Mouse (Mus musculus): ENCODE measurements at regions not wholly inside any gene's neighbourhood (a gene's known extent, or its start where the extent isn't known, plus 50 kb on each side); places are given as distances from the start of the nearest gene placed in this dataset.
A peak's percentile ranks its signal among the peaks of the same experiment; 100 is the strongest.
"Not testable (repeated sequence)": the region's sequence is repeated elsewhere in the genome, so short reads cannot be mapped to it uniquely, and the experiment has no call there.

DNA sequence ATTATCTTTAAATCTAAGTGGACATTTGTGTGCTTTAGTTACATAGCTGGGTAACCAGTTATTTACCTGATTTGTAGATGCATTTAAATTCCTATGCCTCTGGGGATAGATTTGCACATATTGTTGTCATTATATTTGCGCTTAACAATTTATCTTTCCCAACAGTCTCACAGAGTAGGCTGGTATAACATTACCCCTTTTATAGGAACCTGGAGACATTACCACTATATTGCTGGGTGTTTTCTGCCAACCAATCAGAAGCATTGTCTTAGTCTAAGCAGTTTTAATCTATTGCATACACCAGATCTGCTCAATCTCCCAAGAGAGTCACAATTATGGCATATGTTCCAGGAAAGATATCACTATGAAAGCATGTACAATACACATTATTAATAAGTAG lies 149.8 kb downstream of the Rbm43 start:
- H3K4me3 ChIP-seq (ENCODE audit: low read depth, low read length) = no peak overlapping the region
- no peak for DNase-seq

DNA sequence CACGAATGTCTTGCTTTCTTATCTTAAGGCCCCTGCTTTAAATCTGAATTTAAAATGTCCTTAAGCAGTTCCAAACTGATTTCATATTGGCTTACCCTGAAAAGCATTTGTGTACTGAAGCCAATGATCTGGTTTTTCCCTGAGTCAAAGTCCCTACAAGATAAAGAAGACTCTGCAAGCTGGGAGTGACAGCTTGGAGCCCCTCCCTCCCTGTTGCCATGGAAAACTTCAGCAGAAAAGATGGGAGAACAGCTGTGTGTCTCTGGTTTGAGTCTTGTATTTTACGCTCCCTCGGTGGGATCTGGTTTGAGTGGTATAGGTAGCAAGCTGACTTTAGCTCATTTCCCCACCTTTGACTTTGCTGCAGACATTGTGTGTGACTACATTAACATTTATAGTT lies 146.1 kb downstream of the Rbm43 start:
- TF ChIP-seq CTCF (IDR thresholded peaks at IDR 0.05; ENCODE audit: low read depth) (no peak), EP300 (IDR thresholded peaks at IDR 0.05; ENCODE audit: low read depth) (no peak)
- H3K9ac ChIP-seq (replicated peaks) = no peak overlapping the region
- no peaks in the 10 kb centered on the region for H3K4me1 ChIP-seq (ENCODE audit: insufficient read depth)
- no peak for DNase-seq
- H3K27me3 ChIP-seq (ENCODE audit: insufficient read depth, low read length) = no peaks in the 10 kb centered on the region
- H3K4me2 ChIP-seq (ENCODE audit: low read depth, low read length) = no peak overlapping the region
- no peaks in the 10 kb centered on the region for H3K9me3 ChIP-seq (ENCODE audit: low read length)
- WGBS (ENCODE audit: insufficient replicate concordance) = 77% methylated on average over 3 of the region's 3 CpGs
- ATAC-seq = no peak
- H3K4me3 ChIP-seq (ENCODE audit: low read depth, low read length) = no peak overlapping the region
- no peak overlapping the region for H3K27ac ChIP-seq (ENCODE audit: low read depth)
- no peaks in the 10 kb centered on the region for H3K36me3 ChIP-seq (replicated peaks; ENCODE audit: insufficient read depth, low read length)

More for the DNA sequence above, 149.8 kb downstream of the Rbm43 start:
- 89% methylated on average over 1 of the region's 1 CpGs for WGBS (ENCODE audit: insufficient replicate concordance)
- Histone ChIP-seq H3K9me3 (ENCODE audit: low read length) (no peaks in the 10 kb centered on the region), H3K4me1 (ENCODE audit: insufficient read depth) (no peaks in the 10 kb centered on the region), H3K36me3 (replicated peaks; ENCODE audit: insufficient read depth, low read length) (no peaks in the 10 kb centered on the region), H3K4me2 (ENCODE audit: low read depth, low read length) (no peak overlapping the region), H3K27ac (ENCODE audit: low read depth) (no peak overlapping the region), H3K9ac (replicated peaks) (no peak overlapping the region), H3K27me3 (ENCODE audit: insufficient read depth, low read length) (no peaks in the 10 kb centered on the region)
- TF ChIP-seq EP300 (IDR thresholded peaks at IDR 0.05; ENCODE audit: low read depth) (no peak), CTCF (IDR thresholded peaks at IDR 0.05; ENCODE audit: low read depth) (no peak)
- ATAC-seq = no peak

DNA sequence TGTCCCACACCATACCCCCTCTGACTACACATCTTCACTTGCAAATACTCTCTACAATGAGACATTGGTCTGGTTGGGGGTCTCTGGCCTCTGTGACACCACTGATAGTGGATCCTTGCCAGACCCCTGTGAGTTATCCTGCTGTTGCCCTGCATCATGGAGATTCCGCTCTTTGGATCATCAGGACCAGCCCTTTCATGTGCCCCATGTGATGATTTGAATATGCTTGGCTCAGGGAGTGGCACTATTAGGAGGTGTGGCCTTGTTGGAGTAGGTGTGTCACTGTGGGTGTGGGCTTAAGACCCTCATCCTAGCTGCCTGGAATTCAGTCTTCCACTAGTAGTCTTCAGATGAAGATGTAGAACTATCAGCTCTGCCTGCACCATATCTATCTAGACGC lies 141.7 kb downstream of the Rbm43 start:
- H3K27ac ChIP-seq (ENCODE audit: low read depth); H3K4me2 ChIP-seq (ENCODE audit: low read depth, low read length); DNase-seq; ATAC-seq; H3K9me3 ChIP-seq (ENCODE audit: low read length); H3K9ac ChIP-seq (replicated peaks); H3K27me3 ChIP-seq (ENCODE audit: insufficient read depth, low read length); H3K4me1 ChIP-seq (ENCODE audit: insufficient read depth); H3K36me3 ChIP-seq (replicated peaks; ENCODE audit: insufficient read depth, low read length); H3K4me3 ChIP-seq (ENCODE audit: low read depth, low read length): not testable (repeated sequence)
- WGBS (ENCODE audit: insufficient replicate concordance) = 79% methylated on average over 2 of the region's 2 CpGs

DNA sequence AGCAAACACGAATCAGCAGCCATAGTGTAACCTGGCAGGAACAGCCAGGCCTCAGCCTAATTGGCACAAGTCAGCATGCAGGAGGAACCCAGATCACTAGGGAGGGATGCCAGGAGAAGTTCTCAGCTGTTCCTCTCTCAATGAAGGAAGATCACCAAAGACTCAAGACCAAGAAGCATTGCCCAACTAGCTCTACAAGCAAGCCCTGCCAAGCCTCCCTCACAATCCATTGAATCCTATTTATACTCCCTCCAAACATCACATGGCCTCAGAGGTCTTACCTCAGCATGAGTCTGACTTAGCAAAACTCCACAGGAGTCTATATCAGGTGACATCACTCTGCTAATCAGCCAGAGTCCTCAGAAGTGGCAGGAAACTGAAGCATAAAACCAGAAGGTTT lies 135.1 kb downstream of the Rbm43 start:
- H3K4me2 ChIP-seq (ENCODE audit: low read depth, low read length) = no peak overlapping the region
- H3K4me3 ChIP-seq (ENCODE audit: low read depth, low read length) = no peak overlapping the region
- H3K4me1 ChIP-seq (ENCODE audit: insufficient read depth) = no peaks in the 10 kb centered on the region
- no peaks in the 10 kb centered on the region for H3K27me3 ChIP-seq (ENCODE audit: insufficient read depth, low read length)
- no peak overlapping the region for H3K27ac ChIP-seq (ENCODE audit: low read depth)
- ATAC-seq (no peak), DNase-seq (no peak)
- H3K9me3 ChIP-seq (ENCODE audit: low read length) = no peaks in the 10 kb centered on the region
- 93% methylated on average over 1 of the region's 1 CpGs for WGBS (ENCODE audit: insufficient replicate concordance)
- TF ChIP-seq CTCF (IDR thresholded peaks at IDR 0.05; ENCODE audit: low read depth) (no peak), EP300 (IDR thresholded peaks at IDR 0.05; ENCODE audit: low read depth) (no peak)
- H3K9ac ChIP-seq (replicated peaks) = no peak overlapping the region
- H3K36me3 ChIP-seq (replicated peaks; ENCODE audit: insufficient read depth, low read length) = no peaks in the 10 kb centered on the region

DNA sequence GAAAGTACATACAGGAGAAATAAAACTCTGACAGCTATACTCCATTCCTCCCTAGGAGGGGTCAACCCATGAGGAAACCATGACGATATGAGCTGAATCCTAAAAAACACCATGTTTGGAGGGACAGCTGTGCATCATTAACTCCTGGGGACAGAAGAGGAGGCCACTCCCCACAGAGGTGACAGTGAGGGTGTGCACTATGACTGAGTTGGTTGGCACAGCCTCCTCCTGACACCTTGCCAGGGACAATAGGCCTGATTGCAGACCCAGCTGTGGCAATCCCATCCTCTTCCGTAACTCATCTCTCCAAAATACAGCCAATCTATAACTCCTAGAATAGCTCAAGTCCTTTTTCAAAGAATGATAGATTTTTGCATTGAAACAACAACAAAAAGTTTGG lies 112.0 kb downstream of the Rbm43 start:
- H3K9me3 ChIP-seq (ENCODE audit: low read length) = no peaks in the 10 kb centered on the region
- no peak overlapping the region for H3K4me2 ChIP-seq (ENCODE audit: low read depth, low read length)
- WGBS (ENCODE audit: insufficient replicate concordance) = 73% methylated on average over 2 of the region's 2 CpGs
- no peaks in the 10 kb centered on the region for H3K36me3 ChIP-seq (replicated peaks; ENCODE audit: insufficient read depth, low read length)
- H3K27me3 ChIP-seq (ENCODE audit: insufficient read depth, low read length) = no peaks in the 10 kb centered on the region
- H3K4me1 ChIP-seq (ENCODE audit: insufficient read depth) = no peaks in the 10 kb centered on the region
- no peak overlapping the region for H3K9ac ChIP-seq (replicated peaks)
- TF ChIP-seq EP300 (IDR thresholded peaks at IDR 0.05; ENCODE audit: low read depth) (no peak), CTCF (IDR thresholded peaks at IDR 0.05; ENCODE audit: low read depth) (no peak)
- ATAC-seq (peak; percentile 47; the same call in 1 of the 2 replicates), DNase-seq (peak; percentile 28)
- no peak overlapping the region for H3K4me3 ChIP-seq (ENCODE audit: low read depth, low read length)
- no peak overlapping the region for H3K27ac ChIP-seq (ENCODE audit: low read depth)

DNA sequence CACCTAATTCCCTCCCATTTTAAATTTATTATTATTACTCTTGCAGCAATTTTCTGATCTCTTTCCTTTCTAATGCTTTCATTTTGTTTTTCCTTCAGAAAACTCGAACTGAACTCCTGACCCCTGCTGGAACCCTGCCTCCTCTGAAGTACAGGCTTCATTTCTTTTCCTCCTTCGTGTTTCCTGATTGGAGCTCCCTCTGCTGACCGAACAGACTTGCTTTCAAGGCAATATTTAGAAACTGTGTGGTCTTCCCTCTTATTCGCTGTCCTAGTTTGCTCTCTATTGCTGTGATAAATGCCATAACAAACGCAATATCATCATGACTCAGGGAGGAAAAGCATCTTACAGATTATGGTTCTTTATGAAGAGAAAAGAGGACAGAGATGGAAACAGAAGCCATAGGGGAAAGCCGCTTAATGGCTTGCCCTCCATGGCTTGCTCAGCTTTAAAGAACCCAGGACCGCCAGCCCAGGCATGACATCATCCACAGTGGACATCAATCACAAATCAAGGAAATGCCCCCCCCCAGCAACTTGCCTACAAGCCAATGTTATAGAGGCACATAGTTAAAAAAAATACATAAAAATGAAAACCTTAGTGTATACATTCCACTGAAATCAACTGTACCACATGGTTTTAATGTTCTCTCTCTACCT lies 104.5 kb downstream of the Rbm43 start:
- Histone ChIP-seq H3K27ac (ENCODE audit: low read depth) (no peak overlapping the region), H3K4me1 (ENCODE audit: insufficient read depth) (no peaks in the 10 kb centered on the region), H3K9ac (replicated peaks) (no peak overlapping the region), H3K4me3 (ENCODE audit: low read depth, low read length) (no peak overlapping the region), H3K4me2 (ENCODE audit: low read depth, low read length) (no peak overlapping the region), H3K36me3 (replicated peaks; ENCODE audit: insufficient read depth, low read length) (no peaks in the 10 kb centered on the region), H3K9me3 (ENCODE audit: low read length) (no peaks in the 10 kb centered on the region), H3K27me3 (ENCODE audit: insufficient read depth, low read length) (no peaks in the 10 kb centered on the region)
- TF ChIP-seq EP300 (IDR thresholded peaks at IDR 0.05; ENCODE audit: low read depth) (no peak), CTCF (IDR thresholded peaks at IDR 0.05; ENCODE audit: low read depth) (peak; percentile 72)
- no peak for ATAC-seq
- DNase-seq = peak; percentile 44
- 30% methylated on average over 7 of the region's 7 CpGs for WGBS (ENCODE audit: insufficient replicate concordance)

Measured in liver, postnatal 0 days (tissue).